ENCODE assay signal across 26 mouse cellular contexts in genomic region chr5:83610777-83611176, GRCm38 (mm10).
DNase-seq lines count a peak whose midpoint lies in the region; ATAC-seq and TF ChIP-seq lines count a peak whose summit lies in the region.
"Had no signal": no experiment of that assay in that cellular context is flagged by ENCODE, and none has a peak within 500 bp of the region (broad histone marks: within the 10 kb centered on the region; RNA-seq: fewer than 3 reads in every experiment).

No protein-coding gene starts in this region.

- DNase-seq in hindbrain, embryonic 14.5 days (ENCODE audit: low spot score): peak; percentile 34
- peak; percentile 4 for DNase-seq in lung, postnatal 0 days (ENCODE audit: low spot score)
- DNase-seq in lung, postnatal 25 days (ENCODE audit: low spot score): no peak
- DNase-seq in CH12.LX (ENCODE audit: extremely low read depth): no peak
- peak; percentile 47 for DNase-seq in retina, embryonic 14.5 days (ENCODE audit: low spot score)
- no peak for DNase-seq in urinary bladder, postnatal 25 days (ENCODE audit: low spot score)
- DNase-seq: adrenal gland, postnatal 10 days; cerebellum, adult 8-10 months; cerebellum, postnatal 36 days; embryo, embryonic 11 days; gastrocnemius, postnatal 25 days; heart, adult 18-20 months; heart, postnatal 14 days; kidney, postnatal 4 days; layer of hippocampus, adult 9-11 months; lung, postnatal 36 days had no signal

- dilution Hi-C loops in CH12.LX (cut with MboI; ENCODE audit: extremely low pct_ligation_motif_present, extremely low pct_unique_long_range_greater_than_20kb, low sequenced_read_pairs): no loop called here

- peak; percentile 25 for TF ChIP-seq RAD21 in CH12.LX (IDR thresholded peaks at IDR 0.05; ENCODE audit: low read depth, low read length)

- no peak overlapping the region for H3K27ac ChIP-seq in hindbrain, embryonic 14.5 days
- H3K27ac ChIP-seq in hindbrain, embryonic 12.5 days: no peak overlapping the region
- H3K27ac ChIP-seq in lung, postnatal 0 days (ENCODE audit: low read length): no peak overlapping the region
- no peak overlapping the region for H3K27ac ChIP-seq in CH12.LX (ENCODE audit: insufficient read depth, low read depth)
- H3K27ac ChIP-seq: heart, embryonic 13.5 days; kidney, embryonic 15.5 days; limb, embryonic 10.5 days had no signal

- WGBS in hindbrain, embryonic 14.5 days: 44% methylated on average over 2 of the region's 2 CpGs
- 45% methylated on average over 2 of the region's 2 CpGs for WGBS in hindbrain, embryonic 12.5 days
- WGBS in lung, postnatal 0 days: 34% methylated on average over 2 of the region's 2 CpGs

- H3K9me3 ChIP-seq in hindbrain, embryonic 14.5 days (ENCODE audit: control insufficient read depth, low read length): no peaks in the 10 kb centered on the region
- H3K9me3 ChIP-seq in hindbrain, embryonic 12.5 days (replicated peaks): no peaks in the 10 kb centered on the region
- H3K9me3 ChIP-seq in lung, postnatal 0 days (ENCODE audit: low read length): no peaks in the 10 kb centered on the region
- peaks cover 19% of the 10 kb centered on the region for H3K9me3 ChIP-seq in CH12.LX (replicated peaks; ENCODE audit: low read length)
- H3K9me3 ChIP-seq: G1E; heart, embryonic 13.5 days; kidney, embryonic 15.5 days; limb, embryonic 10.5 days; megakaryocyte, embryonic 14.5 days had no signal

- no peak for TF ChIP-seq CTCF in lung, postnatal 0 days (IDR thresholded peaks at IDR 0.05)
- TF ChIP-seq CTCF in CH12.LX (conservative IDR thresholded peaks at IDR 0.05 in 1 of 2, IDR thresholded peaks at IDR 0.05 in 1 of 2; ENCODE audit: low read depth in 2 of 2, low read length in 2 of 2): peak in 1 of 2 experiments; percentile 21; a peak in 1 of 4 replicates

- no peak overlapping the region for H3K4me2 ChIP-seq in hindbrain, embryonic 14.5 days (replicated peaks)
- H3K4me2 ChIP-seq in hindbrain, embryonic 12.5 days (replicated peaks): no peak overlapping the region
- H3K4me2 ChIP-seq in lung, postnatal 0 days (replicated peaks; ENCODE audit: low read depth, low read length): no peak overlapping the region
- no peak overlapping the region for H3K4me2 ChIP-seq in CH12.LX (ENCODE audit: insufficient read depth, low read depth, poor library complexity, severe bottlenecking)
- H3K4me2 ChIP-seq: heart, embryonic 13.5 days; kidney, embryonic 15.5 days had no signal

- ATAC-seq in hindbrain, embryonic 14.5 days (ENCODE audit: low FRiP score): no peak
- no peak for ATAC-seq in hindbrain, embryonic 12.5 days (ENCODE audit: low FRiP score)
- no peak for ATAC-seq in lung, postnatal 0 days
- no peak for ATAC-seq in activated CD4-positive, CD25-positive, alpha-beta regulatory T cell, adult 4 months
- ATAC-seq: hindbrain, embryonic 16.5 days; intestine, postnatal 0 days; midbrain, embryonic 16.5 days had no signal

- in situ Hi-C loops in CH12.LX (cut with MboI; ENCODE audit: low pct_ligation_motif_present, low pct_unique_long_range_greater_than_20kb, low sequenced_read_pairs): no loop called here

- no peaks in the 10 kb centered on the region for H3K36me3 ChIP-seq in hindbrain, embryonic 14.5 days (replicated peaks; ENCODE audit: control insufficient read depth, insufficient read depth)
- no peaks in the 10 kb centered on the region for H3K36me3 ChIP-seq in hindbrain, embryonic 12.5 days
- no peaks in the 10 kb centered on the region for H3K36me3 ChIP-seq in lung, postnatal 0 days (ENCODE audit: insufficient read depth, low read length)
- H3K36me3 ChIP-seq in CH12.LX (replicated peaks in 1 of 2; ENCODE audit: control insufficient read depth in 1 of 2, insufficient read depth in 1 of 2, low read length in 1 of 2): no peaks in the 10 kb centered on the region
- H3K36me3 ChIP-seq: G1E; heart, embryonic 13.5 days; kidney, embryonic 15.5 days; limb, embryonic 10.5 days had no signal

- TF ChIP-seq POLR2A in CH12.LX (IDR thresholded peaks at IDR 0.05; ENCODE audit: low read depth, low read length): no peak

- H3K9ac ChIP-seq in hindbrain, embryonic 14.5 days: no peak overlapping the region
- H3K9ac ChIP-seq in hindbrain, embryonic 12.5 days: no peak overlapping the region
- H3K9ac ChIP-seq in lung, postnatal 0 days (replicated peaks; ENCODE audit: low read depth): no peak overlapping the region
- H3K9ac ChIP-seq in CH12.LX (ENCODE audit: insufficient read depth, low read depth): no peak overlapping the region
- H3K9ac ChIP-seq: heart, embryonic 13.5 days; kidney, embryonic 15.5 days had no signal

- H3K79me2 ChIP-seq in CH12.LX (replicated peaks; ENCODE audit: control insufficient read depth, extremely low read depth, insufficient read depth, poor library complexity, severe bottlenecking): no peaks in the 10 kb centered on the region

- no peaks in the 10 kb centered on the region for H3K27me3 ChIP-seq in hindbrain, embryonic 14.5 days (ENCODE audit: control insufficient read depth, insufficient read depth, low read length)
- H3K27me3 ChIP-seq in hindbrain, embryonic 12.5 days: no peaks in the 10 kb centered on the region
- H3K27me3 ChIP-seq in lung, postnatal 0 days (replicated peaks; ENCODE audit: insufficient read depth, low read length): no peaks in the 10 kb centered on the region
- no peaks in the 10 kb centered on the region for H3K27me3 ChIP-seq in CH12.LX (replicated peaks)
- H3K27me3 ChIP-seq: heart, embryonic 13.5 days; kidney, embryonic 15.5 days; megakaryocyte, embryonic 14.5 days had no signal

- H3K4me1 ChIP-seq in hindbrain, embryonic 14.5 days (replicated peaks; ENCODE audit: control insufficient read depth, insufficient read depth, low read length): no peaks in the 10 kb centered on the region
- H3K4me1 ChIP-seq in hindbrain, embryonic 12.5 days: no peaks in the 10 kb centered on the region
- no peaks in the 10 kb centered on the region for H3K4me1 ChIP-seq in lung, postnatal 0 days (ENCODE audit: insufficient read depth, low read depth, low read length)
- no peaks in the 10 kb centered on the region for H3K4me1 ChIP-seq in CH12.LX (ENCODE audit: control insufficient read depth in 1 of 2, insufficient read depth in 2 of 2)
- H3K4me1 ChIP-seq: heart, embryonic 13.5 days; kidney, embryonic 15.5 days; limb, embryonic 10.5 days; megakaryocyte, embryonic 14.5 days had no signal

- no peak for TF ChIP-seq EP300 in lung, postnatal 0 days (IDR thresholded peaks at IDR 0.05)
- TF ChIP-seq EP300 in CH12.LX (IDR thresholded peaks at IDR 0.05; ENCODE audit: low read length): no peak

- no peak overlapping the region for H3K4me3 ChIP-seq in hindbrain, embryonic 14.5 days (replicated peaks; ENCODE audit: low read length)
- H3K4me3 ChIP-seq in hindbrain, embryonic 12.5 days: no peak overlapping the region
- no peak overlapping the region for H3K4me3 ChIP-seq in lung, postnatal 0 days (ENCODE audit: low read depth, low read length)
- no peak overlapping the region for H3K4me3 ChIP-seq in CH12.LX (replicated peaks in 1 of 3; ENCODE audit: low read depth in 2 of 3, low read length in 2 of 3, poor library complexity in 1 of 3)
- H3K4me3 ChIP-seq: heart, embryonic 13.5 days; kidney, embryonic 15.5 days; limb, embryonic 10.5 days; megakaryocyte, embryonic 14.5 days had no signal

TF ChIP-seq in CH12.LX, 34 proteins besides CTCF, POLR2A, EP300 and RAD21:
- TF ChIP-seq MAFK (IDR thresholded peaks at IDR 0.05; ENCODE audit: insufficient replicate concordance, low read length) (no peak), ZNF384 (IDR thresholded peaks at IDR 0.05; ENCODE audit: low read depth, low read length) (peak; percentile 72)

Comparison
In these comparisons a context has a peak if more than half of its experiments do, and no peak if none do; other contexts are left out.
1. DNase-seq: peak in hindbrain, embryonic 14.5 days (single experiment), lung, postnatal 0 days (single experiment) and retina, embryonic 14.5 days (single experiment); none in lung, postnatal 25 days (single experiment), CH12.LX (single experiment) and urinary bladder, postnatal 25 days (single experiment).